Mouse (Mus musculus) cortical plate, adult 2 months (tissue): ENCODE measurements around the gene Rbl1.
"Not testable (repeated sequence)": the region's sequence is repeated elsewhere in the genome, so short reads cannot be mapped to it uniquely, and the experiment has no call there.

Experiments
- CTCF ChIP-seq: fragments of 200-500 bp; IDR thresholded peaks from 2 replicates; pipeline ENCODE4 v1.5.1; 2011; ENCODE audit warnings: mild to moderate bottlenecking, control low read depth, low read length; ENCODE audit not compliant: insufficient read depth; ENCODE audit errors: extremely low read depth
- POLR2A ChIP-seq: fragments of 200-500 bp; IDR thresholded peaks from 2 replicates; pipeline ENCODE4 v1.6.1; 2011; ENCODE audit warnings: mild to moderate bottlenecking, low read length, control low read depth; ENCODE audit not compliant: insufficient read depth; ENCODE audit errors: extremely low read depth

DNA sequence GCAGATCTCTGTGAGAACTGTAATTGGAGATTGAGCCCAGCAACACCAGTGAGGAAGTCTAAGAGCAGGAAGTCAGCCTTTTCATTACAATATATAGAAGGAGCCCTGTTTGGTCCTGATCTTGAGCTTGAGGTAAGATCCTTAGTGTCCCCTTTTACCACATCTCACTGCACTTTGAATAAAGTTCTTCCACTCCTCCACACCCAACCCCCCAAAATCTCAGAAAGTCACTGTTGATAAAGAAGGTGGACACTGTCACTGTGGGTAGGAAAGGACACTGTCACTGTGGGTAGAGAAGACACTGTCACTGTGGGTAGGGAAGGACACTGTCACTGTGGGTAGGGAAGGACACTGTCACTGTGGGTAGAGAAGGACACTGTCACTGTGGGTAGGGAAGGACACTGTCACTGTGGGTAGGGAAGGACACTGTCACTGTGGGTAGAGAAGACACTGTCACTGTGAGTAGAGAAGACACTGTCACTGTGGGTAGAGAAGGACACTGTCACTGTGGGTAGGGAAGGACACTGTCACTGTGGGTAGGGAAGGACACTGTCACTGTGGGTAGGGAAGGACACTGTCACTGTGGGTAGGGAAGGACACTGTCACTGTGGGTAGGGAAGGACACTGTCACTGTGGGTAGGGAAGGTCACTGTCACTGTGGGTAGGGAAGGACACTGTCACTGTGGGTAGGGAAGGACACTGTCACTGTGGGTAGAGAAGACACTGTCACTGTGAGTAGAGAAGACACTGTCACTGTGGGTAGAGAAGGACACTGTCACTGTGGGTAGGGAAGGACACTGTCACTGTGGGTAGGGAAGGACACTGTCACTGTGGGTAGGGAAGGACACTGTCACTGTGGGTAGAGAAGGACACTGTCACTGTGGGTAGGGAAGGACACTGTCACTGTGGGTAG, 38.8 kb downstream of the Rbl1 start:
- not testable (repeated sequence) for TF ChIP-seq CTCF, POLR2A
